Mouse (Mus musculus): Measurements from ENCODE around the gene Vmn2r13.
"Not testable (repeated sequence)": the region's sequence is repeated elsewhere in the genome, so short reads cannot be mapped to it uniquely, and the experiment has no call there.

Gene Vmn2r13

GRCm38 (mm10) chr5:109192099-109192498 is at the start of gene Vmn2r13:
Vmn2r13 (minus strand) TSS chr5:109192199.
- not testable (repeated sequence) for DNase-seq

GRCm38 (mm10) chr5:109224608-109225007 is 32.6 kb upstream of the Vmn2r13 start, which contains the start of gene Vmn2r14:
Vmn2r14 (minus strand) TSS chr5:109224708.
- DNase-seq: no peak

GRCm38 (mm10) chr5:109166851-109167250 is 25.1 kb downstream of the Vmn2r13 start:
- DNase-seq: not testable (repeated sequence)

GRCm38 (mm10) chr5:109160121-109160520 is 31.9 kb downstream of the Vmn2r13 start:
- DNase-seq: no peak

- DNase-seq: not testable (repeated sequence)
Measured at GRCm38 (mm10) chr5:109159576-109159975, 32.4 kb downstream of the Vmn2r13 start.

GRCm38 (mm10) chr5:109158488-109159485 is 33.2 kb downstream of the Vmn2r13 start:
- not testable (repeated sequence) for DNase-seq

GRCm38 (mm10) chr5:109139546-109139945 is 52.5 kb downstream of the Vmn2r13 start:
- DNase-seq: no peak

GRCm38 (mm10) chr5:109136731-109137130 is 55.3 kb downstream of the Vmn2r13 start:
- no peak for DNase-seq

All from cerebellum, postnatal 25 days (tissue).